In the genomic region with DNA sequence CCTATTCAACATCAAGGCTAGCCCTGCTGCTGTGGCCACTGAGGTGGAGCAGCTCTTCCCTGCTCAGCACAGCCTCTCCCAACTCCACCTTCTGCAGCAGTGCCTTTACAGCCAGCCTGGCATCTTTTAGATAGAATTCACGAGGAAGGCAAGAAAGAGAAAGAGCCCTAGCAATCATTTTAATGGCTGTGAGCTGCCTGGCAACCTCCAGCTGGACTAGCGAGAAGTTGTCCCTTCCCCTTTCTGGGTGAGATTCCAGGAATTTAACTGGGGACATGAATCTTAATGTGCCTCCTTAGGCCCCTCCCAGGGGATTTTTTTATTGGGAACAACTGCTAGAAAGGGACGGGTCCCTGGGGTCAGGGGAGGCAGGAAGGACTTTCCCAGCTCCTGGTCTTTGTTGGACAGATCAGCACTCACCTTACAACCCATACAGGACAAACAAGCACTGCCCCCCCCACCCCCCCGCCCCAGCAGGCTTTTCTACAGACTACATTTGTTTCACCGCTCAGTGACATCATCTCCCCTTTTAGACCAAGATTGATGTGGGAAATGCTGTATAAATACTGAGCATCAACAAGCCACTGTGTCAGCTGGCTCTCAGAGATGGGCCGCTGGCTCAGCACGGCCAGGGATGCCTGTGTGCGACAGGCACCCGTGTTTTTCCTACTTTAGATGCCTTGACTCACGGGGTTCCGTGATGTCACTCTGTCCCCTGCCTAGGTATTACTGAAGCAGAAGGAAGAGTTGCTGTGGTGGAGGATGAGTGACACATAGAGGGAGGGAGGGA, we compare ENCODE assay signal across 10 mouse cellular contexts. TPM values are rescaled to one million over a fixed set of nuclear protein-coding genes. Genes with fewer than 3 reads are reported as not detected.
A peak's percentile ranks its signal among the peaks of the same experiment; 100 is the strongest.
DNase-seq lines count a peak whose midpoint lies in the region.
"Had no signal": no experiment of that assay in that cellular context is flagged by ENCODE, and none has a peak within 500 bp of the region (broad histone marks: within the 10 kb centered on the region; RNA-seq: fewer than 3 reads in every experiment).

No protein-coding gene starts in this region.

- intact Hi-C loops in left cerebral cortex, postnatal 14 days (cut with DNase I): no loop called here
- intact Hi-C loops in heart, postnatal 36 days (cut with DNase I): no loop called here

- peak; percentile 5 for DNase-seq in cerebellum, adult 9-11 months
- DNase-seq in cerebellum, postnatal 36 days: no peak
- DNase-seq in left cerebral cortex, postnatal 14 days (ENCODE audit: low spot score in 2 of 2): peak; percentile 12 to 42
- DNase-seq in left cerebral cortex, adult 9 months (ENCODE audit: low spot score in 2 of 2): no peak
- peak; percentile 38 for DNase-seq in kidney, postnatal 10 days
- DNase-seq in right cerebral cortex, postnatal 10 days (ENCODE audit: low spot score in 2 of 2): peak; percentile 38 to 52
- DNase-seq in spleen, postnatal 4 days (ENCODE audit: low spot score in 2 of 2): no peak
- DNase-seq in heart, postnatal 36 days: no peak
- DNase-seq: lung, adult 18-20 months; thymus, adult 2 months had no signal

RNA-seq across cellular contexts. Expression of gene Smim23, which starts 43.5 kb away (rescaled TPM):
- not detected for total RNA-seq in left cerebral cortex, postnatal 14 days (2021)
- total RNA-seq in heart, postnatal 36 days (2021): not detected

Comparison
In these comparisons a context has a peak if more than half of its experiments do, and no peak if none do; other contexts are left out.
1. DNase-seq: peak in cerebellum, adult 9-11 months (single experiment), left cerebral cortex, postnatal 14 days (2 of 2), kidney, postnatal 10 days (single experiment) and right cerebral cortex, postnatal 10 days (2 of 2); none in cerebellum, postnatal 36 days (0 of 2), left cerebral cortex, adult 9 months (0 of 2), spleen, postnatal 4 days (0 of 2) and heart, postnatal 36 days (0 of 2).